Mouse (Mus musculus) spleen, adult 10 weeks (tissue): ENCODE results near the gene Gm20795. TPM values are rescaled to one million over a fixed set of nuclear protein-coding genes. Genes with fewer than 3 reads are reported as not detected.

ENCODE experiments used
- polyA plus RNA-seq: library from polyadenylated mRNA; stranded (reverse); fragments of 350-450 nt; fragmentation: Illumina TruSeq; extraction: RNeasy Lipid Tissue Mini Kit (QIAGEN cat#74804); gene quantifications from one replicate; pipeline ENCODE4 v1.2.3, GENCODE M21; 2015; ENCODE audit warnings: low replicate concordance; ENCODE audit not compliant: insufficient read depth

Gm20795 gene
- polyA plus RNA-seq, result not detected

GRCm38 (mm10) chrY:40804614-40805013 lies at the start of gene Gm20795:
Gene Gm20795 (plus strand): TSS chrY:40804914.

DNA sequence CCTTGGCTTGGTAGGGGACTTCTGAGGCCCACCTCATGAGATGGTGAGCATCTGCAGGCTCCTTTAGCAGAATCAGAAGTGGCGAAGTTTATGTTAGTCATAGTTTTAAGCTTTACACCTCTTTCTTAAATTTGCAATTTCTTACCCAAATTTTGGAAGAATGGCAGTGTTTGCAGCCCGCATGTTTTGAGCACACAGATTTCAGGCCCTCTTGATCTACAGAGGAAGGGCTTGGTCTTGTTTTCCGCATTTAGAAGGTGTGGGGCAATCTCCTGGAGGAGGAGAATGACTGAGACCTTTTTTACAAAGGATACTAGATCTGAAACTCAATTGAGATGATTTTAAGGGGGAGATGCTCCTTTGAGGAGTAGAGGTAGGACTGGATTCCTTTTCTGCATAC lies 29.0 kb upstream of the Gm20795 start, which contains the start of gene Gm21797:
Gene Gm21797 (minus strand): TSS at position 101 of the 400 bp plus-strand sequence.

Other genes starting within 250 kb of the Gm20795 start
- not detected for gene Gm21852, start 152.9 kb upstream of the Gm20795 start, polyA plus RNA-seq
- gene Gm21797, start 29.1 kb upstream of the Gm20795 start, polyA plus RNA-seq, result not detected